Mouse (Mus musculus): ENCODE results near the gene Syn3. TPM values are rescaled to one million over a fixed set of nuclear protein-coding genes. Genes with fewer than 3 reads are reported as not detected.

Syn3 gene
- polyA plus RNA-seq, 1 experiment from 2014 or later, result 7.4 TPM

DNA sequence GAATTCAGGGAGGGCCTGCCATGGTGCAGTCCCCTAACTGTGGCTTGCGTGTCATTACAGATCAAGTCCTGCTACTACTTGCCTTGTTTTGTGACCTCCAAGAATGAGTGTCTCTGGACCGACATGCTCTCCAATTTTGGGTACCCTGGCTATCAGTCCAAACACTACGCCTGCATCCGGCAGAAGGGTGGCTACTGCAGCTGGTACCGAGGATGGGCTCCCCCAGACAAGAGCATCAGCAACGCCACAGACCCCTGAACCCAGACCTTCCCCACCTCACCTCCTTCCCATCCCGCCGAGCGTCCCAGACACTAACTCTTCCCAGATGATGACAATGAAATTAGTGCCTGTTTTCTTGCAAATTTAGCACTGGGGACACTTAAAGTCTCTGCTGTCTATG is 153.1 kb downstream of the Syn3 start:
- Histone ChIP-seq H3K9me3 (ENCODE audit: low read length) (no peaks in the 10 kb centered on the region), H3K36me3 (ENCODE audit: insufficient read depth, low read length) (peaks cover 39% of the 10 kb centered on the region), H3K27me3 (ENCODE audit: insufficient read depth, low read length) (no peaks in the 10 kb centered on the region), H3K4me3 (ENCODE audit: low read length) (no peak overlapping the region), H3K4me1 (ENCODE audit: insufficient read depth, low read length) (peaks cover 19% of the 10 kb centered on the region), H3K4me2 (replicated peaks; ENCODE audit: low read depth, low read length) (no peak overlapping the region), H3K9ac (replicated peaks; ENCODE audit: low read length) (no peak overlapping the region), H3K27ac (ENCODE audit: low read length) (no peak overlapping the region)
- ATAC-seq (ENCODE audit: low FRiP score, low TSS enrichment), result no peak
- WGBS, result 96% methylated on average over 9 of the region's 9 CpGs

DNA sequence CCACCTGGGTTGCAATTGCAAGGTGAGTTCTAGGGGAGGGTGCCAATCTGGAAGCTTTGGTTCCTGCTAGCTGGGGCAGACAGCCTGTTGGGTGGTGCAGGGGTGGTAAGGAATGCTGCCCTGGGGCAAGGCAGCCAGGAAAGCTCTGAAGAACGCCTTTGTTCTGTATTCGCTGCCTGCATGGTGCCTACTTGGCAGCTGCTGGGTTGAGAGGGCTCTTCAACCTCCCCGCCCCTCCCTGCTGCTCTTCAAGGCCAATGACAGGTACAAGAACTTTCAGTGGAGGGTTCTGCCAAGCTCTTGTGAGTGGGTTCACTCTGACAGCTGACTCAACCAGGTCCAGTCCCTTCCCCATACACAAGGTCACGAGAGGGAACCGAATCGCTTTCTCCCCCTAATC is 154.0 kb downstream of the Syn3 start:
- Histone ChIP-seq H3K4me1 (ENCODE audit: insufficient read depth, low read length) (peaks cover 29% of the 10 kb centered on the region), H3K9me3 (ENCODE audit: low read length) (no peaks in the 10 kb centered on the region), H3K27me3 (ENCODE audit: insufficient read depth, low read length) (no peaks in the 10 kb centered on the region), H3K4me3 (ENCODE audit: low read length) (no peak overlapping the region), H3K36me3 (ENCODE audit: insufficient read depth, low read length) (peaks cover 34% of the 10 kb centered on the region), H3K9ac (replicated peaks; ENCODE audit: low read length) (no peak overlapping the region), H3K4me2 (replicated peaks; ENCODE audit: low read depth, low read length) (no peak overlapping the region), H3K27ac (ENCODE audit: low read length) (no peak overlapping the region)
- ATAC-seq (ENCODE audit: low FRiP score, low TSS enrichment), result no peak
- WGBS, result 87% methylated on average over 6 of the region's 6 CpGs

DNA sequence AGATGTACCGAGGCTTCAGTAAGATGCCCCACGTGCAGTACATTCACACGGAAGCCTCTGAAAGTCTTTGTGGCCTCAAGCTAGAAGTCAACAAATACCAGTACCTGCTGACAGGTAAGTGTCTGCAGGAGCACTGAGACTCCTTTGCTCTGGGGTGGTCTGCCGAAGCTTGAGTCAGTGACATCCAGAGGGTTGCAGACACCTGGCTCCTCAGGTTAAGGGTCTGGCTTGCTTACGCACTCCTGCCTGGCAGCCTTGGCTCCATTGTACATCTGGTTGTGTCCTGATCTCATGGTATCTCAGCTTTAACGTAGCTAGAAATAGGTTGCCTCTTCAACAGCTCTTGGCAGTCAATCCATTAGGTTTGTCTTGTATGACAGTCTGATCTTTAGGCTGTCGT is 154.8 kb downstream of the Syn3 start:
- Histone ChIP-seq H3K4me2 (replicated peaks; ENCODE audit: low read depth, low read length) (no peak overlapping the region), H3K27me3 (ENCODE audit: insufficient read depth, low read length) (no peaks in the 10 kb centered on the region), H3K9ac (replicated peaks; ENCODE audit: low read length) (no peak overlapping the region), H3K9me3 (ENCODE audit: low read length) (no peaks in the 10 kb centered on the region), H3K4me3 (ENCODE audit: low read length) (no peak overlapping the region), H3K27ac (ENCODE audit: low read length) (no peak overlapping the region), H3K36me3 (ENCODE audit: insufficient read depth, low read length) (peaks cover 34% of the 10 kb centered on the region), H3K4me1 (ENCODE audit: insufficient read depth, low read length) (peaks cover 31% of the 10 kb centered on the region)
- WGBS, result 94% methylated on average over 7 of the region's 7 CpGs
- ATAC-seq (ENCODE audit: low FRiP score, low TSS enrichment), result no peak

- H3K27ac ChIP-seq (ENCODE audit: low read length), result no peak overlapping the region
- no peaks in the 10 kb centered on the region for H3K9me3 ChIP-seq (ENCODE audit: low read length)
- no peak overlapping the region for H3K9ac ChIP-seq (replicated peaks; ENCODE audit: low read length)
- H3K4me3 ChIP-seq (ENCODE audit: low read length), result no peak overlapping the region
- no peak for ATAC-seq (ENCODE audit: low FRiP score, low TSS enrichment)
- H3K4me1 ChIP-seq (ENCODE audit: insufficient read depth, low read length), result peaks cover 34% of the 10 kb centered on the region
- peaks cover 37% of the 10 kb centered on the region for H3K36me3 ChIP-seq (ENCODE audit: insufficient read depth, low read length)
- WGBS, result 94% methylated on average over 6 of the region's 6 CpGs
- no peak overlapping the region for H3K4me2 ChIP-seq (replicated peaks; ENCODE audit: low read depth, low read length)
- H3K27me3 ChIP-seq (ENCODE audit: insufficient read depth, low read length), result no peaks in the 10 kb centered on the region
Observed at GRCm38 (mm10) chr10:86343362-86343761, 155.3 kb downstream of the Syn3 start.

GRCm38 (mm10) chr10:86342713-86343112 is 156.0 kb downstream of the Syn3 start:
- Histone ChIP-seq H3K36me3 (ENCODE audit: insufficient read depth, low read length) (peaks cover 35% of the 10 kb centered on the region), H3K4me3 (ENCODE audit: low read length) (no peak overlapping the region), H3K4me1 (ENCODE audit: insufficient read depth, low read length) (peaks cover 36% of the 10 kb centered on the region), H3K9ac (replicated peaks; ENCODE audit: low read length) (no peak overlapping the region), H3K9me3 (ENCODE audit: low read length) (no peaks in the 10 kb centered on the region), H3K4me2 (replicated peaks; ENCODE audit: low read depth, low read length) (no peak overlapping the region), H3K27me3 (ENCODE audit: insufficient read depth, low read length) (no peaks in the 10 kb centered on the region), H3K27ac (ENCODE audit: low read length) (no peak overlapping the region)
- WGBS, result 75% methylated on average over 7 of the region's 7 CpGs
- no peak for ATAC-seq (ENCODE audit: low FRiP score, low TSS enrichment)

- Histone ChIP-seq H3K36me3 (ENCODE audit: insufficient read depth, low read length) (peaks cover 31% of the 10 kb centered on the region), H3K4me3 (ENCODE audit: low read length) (no peak overlapping the region), H3K9me3 (ENCODE audit: low read length) (no peaks in the 10 kb centered on the region), H3K9ac (replicated peaks; ENCODE audit: low read length) (no peak overlapping the region), H3K27me3 (ENCODE audit: insufficient read depth, low read length) (no peaks in the 10 kb centered on the region), H3K27ac (ENCODE audit: low read length) (no peak overlapping the region), H3K4me1 (ENCODE audit: insufficient read depth, low read length) (peaks cover 36% of the 10 kb centered on the region), H3K4me2 (replicated peaks; ENCODE audit: low read depth, low read length) (no peak overlapping the region)
- 84% methylated on average over 4 of the region's 4 CpGs for whole genome bisulfite sequencing
- ATAC-seq (ENCODE audit: low FRiP score, low TSS enrichment), result no peak
Observed at GRCm38 (mm10) chr10:86342151-86342550, 156.5 kb downstream of the Syn3 start.

DNA sequence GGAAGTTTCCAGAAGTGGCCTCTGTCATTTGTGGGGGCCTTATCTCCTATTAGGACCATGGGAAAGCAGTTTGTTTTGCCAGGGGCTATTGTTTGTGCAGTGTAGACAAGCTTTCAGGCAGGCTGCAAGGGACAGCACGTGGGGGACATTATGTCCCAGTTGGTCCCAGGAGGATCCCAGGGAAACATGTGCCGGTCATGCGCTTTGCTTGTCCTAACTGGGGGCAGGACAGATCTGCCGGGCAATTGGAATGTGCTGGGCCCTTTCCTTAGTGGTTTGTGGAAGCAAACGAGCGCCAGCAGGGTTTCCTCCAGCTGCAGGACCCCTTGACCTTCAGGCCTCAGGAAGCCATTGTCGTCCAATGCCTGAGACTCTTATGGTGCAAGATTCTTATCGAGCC is 157.1 kb downstream of the Syn3 start:
- H3K27me3 ChIP-seq (ENCODE audit: insufficient read depth, low read length), result no peaks in the 10 kb centered on the region
- no peak overlapping the region for H3K4me3 ChIP-seq (ENCODE audit: low read length)
- H3K27ac ChIP-seq (ENCODE audit: low read length), result 0 out of 2 replicates have a peak overlapping the region, but pooled peaks have one; percentile 30
- no peak for ATAC-seq (ENCODE audit: low FRiP score, low TSS enrichment)
- peaks cover 36% of the 10 kb centered on the region for H3K4me1 ChIP-seq (ENCODE audit: insufficient read depth, low read length)
- no peaks in the 10 kb centered on the region for H3K9me3 ChIP-seq (ENCODE audit: low read length)
- WGBS, result 45% methylated on average over 8 of the region's 8 CpGs
- no peak overlapping the region for H3K9ac ChIP-seq (replicated peaks; ENCODE audit: low read length)
- no peak overlapping the region for H3K4me2 ChIP-seq (replicated peaks; ENCODE audit: low read depth, low read length)
- peaks cover 28% of the 10 kb centered on the region for H3K36me3 ChIP-seq (ENCODE audit: insufficient read depth, low read length)

DNA sequence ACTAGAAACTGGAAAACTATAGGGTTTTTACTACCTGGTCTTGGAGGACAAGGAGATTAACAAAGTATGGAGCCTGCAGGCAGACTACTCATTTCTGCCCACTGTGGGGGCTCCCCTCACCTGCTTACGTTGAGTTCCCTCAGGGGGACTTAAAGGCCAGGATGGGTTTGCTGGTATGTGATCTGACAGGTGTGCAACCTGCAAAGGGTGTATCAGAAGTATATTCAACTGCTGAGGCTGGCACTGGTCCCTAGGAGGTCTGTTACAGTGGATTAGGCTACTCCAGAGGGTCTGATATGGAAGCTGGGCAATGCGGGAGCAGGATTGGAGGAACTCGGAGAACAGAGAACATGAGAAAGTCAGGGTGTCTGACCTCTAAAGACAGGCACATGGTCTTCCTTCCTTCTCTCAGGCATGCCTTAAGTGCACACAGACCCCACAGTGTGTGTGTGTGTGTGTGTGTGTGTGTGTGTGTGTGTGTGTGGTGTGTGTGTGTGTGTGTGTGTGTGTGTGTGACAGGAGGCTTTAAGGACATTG is 157.6 kb downstream of the Syn3 start:
- 78% methylated on average over 3 of the region's 3 CpGs for WGBS
- Histone ChIP-seq H3K4me3 (ENCODE audit: low read length) (no peak overlapping the region), H3K36me3 (ENCODE audit: insufficient read depth, low read length) (peaks cover 24% of the 10 kb centered on the region), H3K9me3 (ENCODE audit: low read length) (no peaks in the 10 kb centered on the region), H3K9ac (replicated peaks; ENCODE audit: low read length) (no peak overlapping the region), H3K27ac (ENCODE audit: low read length) (peak overlapping the region; percentile 26; the same call in 1 of the 2 replicates), H3K27me3 (ENCODE audit: insufficient read depth, low read length) (no peaks in the 10 kb centered on the region), H3K4me1 (ENCODE audit: insufficient read depth, low read length) (peaks cover 32% of the 10 kb centered on the region), H3K4me2 (replicated peaks; ENCODE audit: low read depth, low read length) (no peak overlapping the region)
- ATAC-seq (ENCODE audit: low FRiP score, low TSS enrichment), result no peak

- H3K4me1 ChIP-seq (ENCODE audit: insufficient read depth, low read length), result peaks cover 33% of the 10 kb centered on the region
- no peak overlapping the region for H3K27ac ChIP-seq (ENCODE audit: low read length)
- 85% methylated on average over 7 of the region's 7 CpGs for WGBS
- H3K4me3 ChIP-seq (ENCODE audit: low read length), result no peak overlapping the region
- H3K36me3 ChIP-seq (ENCODE audit: insufficient read depth, low read length), result peaks cover 18% of the 10 kb centered on the region; the same call in 1 of the 2 replicates
- no peak overlapping the region for H3K4me2 ChIP-seq (replicated peaks; ENCODE audit: low read depth, low read length)
- no peak for ATAC-seq (ENCODE audit: low FRiP score, low TSS enrichment)
- no peaks in the 10 kb centered on the region for H3K27me3 ChIP-seq (ENCODE audit: insufficient read depth, low read length)
- no peak overlapping the region for H3K9ac ChIP-seq (replicated peaks; ENCODE audit: low read length)
- no peaks in the 10 kb centered on the region for H3K9me3 ChIP-seq (ENCODE audit: low read length)
Observed at GRCm38 (mm10) chr10:86340421-86340820, 158.3 kb downstream of the Syn3 start.

DNA sequence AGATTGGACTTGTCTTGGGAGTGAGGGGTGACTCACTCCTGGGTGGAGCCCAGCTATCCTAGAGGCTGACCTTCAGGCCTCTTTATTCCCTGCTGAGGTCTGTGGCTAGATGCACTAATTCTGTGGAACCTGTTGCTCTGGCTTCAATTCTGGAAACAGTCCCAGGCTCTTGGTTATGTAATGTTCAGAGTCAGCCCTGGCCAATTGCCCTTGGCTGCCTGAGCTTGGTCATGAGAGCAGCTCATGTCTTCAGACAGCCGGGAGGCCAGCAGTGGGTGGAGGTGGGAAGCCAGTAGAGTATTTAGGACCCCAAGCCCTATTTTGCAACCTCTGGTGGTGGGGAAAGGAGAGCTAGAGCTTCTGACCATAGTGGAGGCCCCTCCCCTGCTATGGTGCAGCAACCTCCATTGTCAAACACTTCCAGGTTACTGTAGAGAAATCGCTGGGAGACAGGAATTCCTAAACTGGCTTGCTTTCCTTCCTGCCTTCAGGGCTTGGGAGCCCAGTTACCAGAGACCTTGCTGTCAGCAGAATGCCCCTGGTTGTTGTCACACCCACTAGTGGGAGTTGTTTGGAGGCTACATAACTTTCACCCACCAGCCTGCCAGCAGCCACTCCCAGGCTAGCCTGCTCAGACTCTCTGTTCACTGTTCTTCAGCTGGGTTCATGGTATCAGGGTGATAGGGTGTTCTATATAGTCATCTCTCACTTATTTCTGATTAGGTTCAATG is 158.9 kb downstream of the Syn3 start:
- no peak overlapping the region for H3K4me3 ChIP-seq (ENCODE audit: low read length)
- no peak overlapping the region for H3K4me2 ChIP-seq (replicated peaks; ENCODE audit: low read depth, low read length)
- no peak overlapping the region for H3K27ac ChIP-seq (ENCODE audit: low read length)
- H3K9me3 ChIP-seq (ENCODE audit: low read length), result no peaks in the 10 kb centered on the region
- WGBS, result 46% methylated on average over 2 of the region's 2 CpGs
- H3K9ac ChIP-seq (replicated peaks; ENCODE audit: low read length), result no peak overlapping the region
- peak; percentile 29; the same call in 1 of the 2 replicates for ATAC-seq (ENCODE audit: low FRiP score, low TSS enrichment)
- H3K27me3 ChIP-seq (ENCODE audit: insufficient read depth, low read length), result no peaks in the 10 kb centered on the region
- peaks cover 39% of the 10 kb centered on the region for H3K4me1 ChIP-seq (ENCODE audit: insufficient read depth, low read length)
- peaks cover 16% of the 10 kb centered on the region; the same call in 1 of the 2 replicates for H3K36me3 ChIP-seq (ENCODE audit: insufficient read depth, low read length)
